Mouse (Mus musculus) lung, embryonic 15.5 days (tissue): ENCODE measurements around the gene Rnf212b. TPM values are rescaled to one million over a fixed set of nuclear protein-coding genes. Genes with fewer than 3 reads are reported as not detected.
"Not testable (repeated sequence)": the region's sequence is repeated elsewhere in the genome, so short reads cannot be mapped to it uniquely, and the experiment has no call there.

Experiments
- ATAC-seq: fragments of 200-750 bp; cut with Nextera tagmentation; 2 replicates; pipeline ENCODE4 v1.8.0; 2017; ENCODE audit warnings: moderate number of reproducible peaks, borderline replicate concordance; ENCODE audit not compliant: low FRiP score, low TSS enrichment; ENCODE audit errors: extremely low read depth
- H3K27ac ChIP-seq: fragments of 300-500 bp; sonication (generic); 2 replicates; pipeline ENCODE4 v1.5.1; 2015; ENCODE audit warnings: moderate library complexity, mild to moderate bottlenecking, inconsistent platforms
- H3K27me3 ChIP-seq: fragments of 300-500 bp; sonication (generic); 2 replicates; pipeline ENCODE4 v1.6.1; 2015; ENCODE audit warnings: inconsistent platforms
- H3K36me3 ChIP-seq: fragments of 300-500 bp; sonication (generic); 2 replicates; pipeline ENCODE4 v1.6.1; 2015; ENCODE audit warnings: inconsistent platforms
- H3K4me1 ChIP-seq: fragments of 300-500 bp; sonication (generic); 2 replicates; pipeline ENCODE4 v1.6.1; 2015; ENCODE audit warnings: inconsistent platforms
- H3K4me2 ChIP-seq: fragments of 300-500 bp; sonication (generic); 2 replicates; pipeline ENCODE4 v1.6.1; 2015; ENCODE audit warnings: inconsistent platforms, mild to moderate bottlenecking, moderate library complexity
- H3K4me3 ChIP-seq: fragments of 300-500 bp; sonication (generic); 2 replicates; pipeline ENCODE4 v1.5.1; 2015; ENCODE audit warnings: mild to moderate bottlenecking, inconsistent platforms
- H3K9ac ChIP-seq: fragments of 300-500 bp; sonication (generic); 2 replicates; pipeline ENCODE4 v1.6.1; 2015; ENCODE audit warnings: inconsistent platforms
- H3K9me3 ChIP-seq: fragments of 300-500 bp; sonication (generic); 2 replicates; pipeline ENCODE4 v1.6.1; 2016; ENCODE audit warnings: inconsistent platforms
- WGBS: fragments of 180-500 bp; shearing (Covaris S2); methylation state at CpG from one replicate; pipeline ENCODE4 v1.1.7; 2015; 5-methylcytosine and 5-hydroxymethylcytosine counted together
- polyA plus RNA-seq: library from polyadenylated mRNA; unstranded; fragments of >200 nt; fragmentation: Nextera tagmentation; extraction: Ambion mirVana; gene quantifications from 2 replicates; pipeline ENCODE4 v1.2.1, GENCODE M21; 2015

The Rnf212b gene
- polyA plus RNA-seq = not detected in 2 replicates

GRCm38 (mm10) chr14:54813991-54814390, at the start of gene Rnf212b:
Rnf212b (plus strand) TSS chr14:54814141.
- H3K9ac ChIP-seq = no peak within 1 kb of the TSS
- no peaks in the 10 kb centered on the region for H3K27me3 ChIP-seq
- H3K4me3 ChIP-seq = no peak within 1 kb of the TSS
- no peaks in the 10 kb centered on the region for H3K4me1 ChIP-seq
- H3K27ac ChIP-seq = no peak within 1 kb of the TSS
- no peaks in the 10 kb centered on the region for H3K9me3 ChIP-seq
- no peak within 1 kb of the TSS for H3K4me2 ChIP-seq
- 79% methylated on average over 29 of the region's 29 CpGs for WGBS
- H3K36me3 ChIP-seq = no peaks in the 10 kb centered on the region
- ATAC-seq = no peak

GRCm38 (mm10) chr14:54766937-54767336, 47.0 kb upstream of the Rnf212b start:
- H3K36me3 ChIP-seq, H3K4me2 ChIP-seq, H3K9ac ChIP-seq, H3K4me3 ChIP-seq, H3K27me3 ChIP-seq, H3K27ac ChIP-seq, H3K9me3 ChIP-seq, ATAC-seq, H3K4me1 ChIP-seq: not testable (repeated sequence)
- WGBS = 85% methylated on average over 7 of the region's 7 CpGs

- Histone ChIP-seq H3K4me1 (no peaks in the 10 kb centered on the region), H3K4me2 (no peak overlapping the region), H3K9ac (no peak overlapping the region), H3K4me3 (no peak overlapping the region), H3K27ac (no peak overlapping the region), H3K27me3 (no peaks in the 10 kb centered on the region), H3K36me3 (no peaks in the 10 kb centered on the region), H3K9me3 (no peaks in the 10 kb centered on the region)
- WGBS = 74% methylated on average over 10 of the region's 10 CpGs
- ATAC-seq = no peak
These were observed 45.5 kb upstream of the Rnf212b start for GRCm38 (mm10) chr14:54768314-54769067.

GRCm38 (mm10) chr14:54769068-54769425, 44.9 kb upstream of the Rnf212b start:
- Histone ChIP-seq H3K4me2 (no peak overlapping the region), H3K4me3 (no peak overlapping the region), H3K27ac (no peak overlapping the region), H3K36me3 (no peaks in the 10 kb centered on the region), H3K27me3 (no peaks in the 10 kb centered on the region), H3K4me1 (no peaks in the 10 kb centered on the region), H3K9me3 (no peaks in the 10 kb centered on the region), H3K9ac (no peak overlapping the region)
- 91% methylated on average over 5 of the region's 5 CpGs for WGBS
- no peak for ATAC-seq

- H3K4me1 ChIP-seq = no peaks in the 10 kb centered on the region
- H3K27ac ChIP-seq = no peak overlapping the region
- H3K36me3 ChIP-seq = no peaks in the 10 kb centered on the region
- no peak overlapping the region for H3K4me3 ChIP-seq
- ATAC-seq = no peak
- no peak overlapping the region for H3K4me2 ChIP-seq
- no peaks in the 10 kb centered on the region for H3K9me3 ChIP-seq
- H3K9ac ChIP-seq = no peak overlapping the region
- 97% methylated on average over 5 of the region's 5 CpGs for WGBS
- no peaks in the 10 kb centered on the region for H3K27me3 ChIP-seq
These were observed 43.6 kb upstream of the Rnf212b start for GRCm38 (mm10) chr14:54770373-54770772.

GRCm38 (mm10) chr14:54772333-54772856, 41.5 kb upstream of the Rnf212b start:
- H3K9ac ChIP-seq = no peak overlapping the region
- no peak overlapping the region for H3K4me2 ChIP-seq

GRCm38 (mm10) chr14:54775534-54776041, 38.4 kb upstream of the Rnf212b start:
- Histone ChIP-seq H3K9me3 (no peaks in the 10 kb centered on the region), H3K9ac (no peak overlapping the region), H3K4me2 (no peak overlapping the region), H3K27ac (no peak overlapping the region), H3K4me3 (no peak overlapping the region), H3K4me1 (peaks cover 1% of the 10 kb centered on the region; the same call in 1 of the 2 replicates), H3K27me3 (peaks cover 13% of the 10 kb centered on the region), H3K36me3 (no peaks in the 10 kb centered on the region)
- WGBS = 84% methylated on average over 7 of the region's 7 CpGs
- no peak for ATAC-seq

More at GRCm38 (mm10) chr14:54772333-54772856, 41.5 kb upstream of the Rnf212b start:
- Histone ChIP-seq H3K4me3 (no peak overlapping the region), H3K27ac (no peak overlapping the region), H3K27me3 (no peaks in the 10 kb centered on the region), H3K9me3 (no peaks in the 10 kb centered on the region), H3K36me3 (no peaks in the 10 kb centered on the region), H3K4me1 (no peaks in the 10 kb centered on the region)
- 67% methylated on average over 20 of the region's 20 CpGs for WGBS
- ATAC-seq = no peak

- no peak for ATAC-seq
These were observed 37.2 kb upstream of the Rnf212b start for GRCm38 (mm10) chr14:54776768-54777167.

GRCm38 (mm10) chr14:54777893-54778292, 36.0 kb upstream of the Rnf212b start:
- WGBS = 72% methylated on average over 4 of the region's 4 CpGs
- H3K4me2 ChIP-seq = no peak overlapping the region
- H3K27ac ChIP-seq = no peak overlapping the region
- H3K36me3 ChIP-seq = no peaks in the 10 kb centered on the region
- no peaks in the 10 kb centered on the region for H3K9me3 ChIP-seq
- H3K4me1 ChIP-seq = peaks cover 15% of the 10 kb centered on the region
- H3K9ac ChIP-seq = no peak overlapping the region
- no peak for ATAC-seq
- H3K27me3 ChIP-seq = peaks cover 28% of the 10 kb centered on the region
- H3K4me3 ChIP-seq = no peak overlapping the region

More at GRCm38 (mm10) chr14:54776768-54777167, 37.2 kb upstream of the Rnf212b start:
- Histone ChIP-seq H3K27me3 (peaks cover 21% of the 10 kb centered on the region), H3K9me3 (no peaks in the 10 kb centered on the region), H3K4me3 (no peak overlapping the region), H3K27ac (no peak overlapping the region), H3K36me3 (no peaks in the 10 kb centered on the region), H3K4me1 (peaks cover 11% of the 10 kb centered on the region), H3K9ac (no peak overlapping the region), H3K4me2 (no peak overlapping the region)
- WGBS = 71% methylated on average over 5 of the region's 5 CpGs

- Histone ChIP-seq H3K4me2 (no peak overlapping the region), H3K9me3 (no peaks in the 10 kb centered on the region), H3K27me3 (peaks cover 38% of the 10 kb centered on the region), H3K4me3 (no peak overlapping the region), H3K4me1 (peaks cover 15% of the 10 kb centered on the region), H3K27ac (no peak overlapping the region), H3K9ac (no peak overlapping the region), H3K36me3 (no peaks in the 10 kb centered on the region)
- 82% methylated on average over 9 of the region's 9 CpGs for WGBS
- no peak for ATAC-seq
These were observed 33.9 kb upstream of the Rnf212b start for GRCm38 (mm10) chr14:54780084-54780483.

- Histone ChIP-seq H3K4me1 (peaks cover 15% of the 10 kb centered on the region), H3K4me2 (peak overlapping the region; percentile 94), H3K27me3 (peaks cover 38% of the 10 kb centered on the region), H3K27ac (no peak overlapping the region), H3K4me3 (peak overlapping the region; percentile 49), H3K9ac (peak overlapping the region; percentile 35), H3K36me3 (no peaks in the 10 kb centered on the region), H3K9me3 (no peaks in the 10 kb centered on the region)
- WGBS = 2% methylated on average over 35 of the region's 35 CpGs
- peak; percentile 78; the same call in 1 of the 2 replicates for ATAC-seq
These were observed 32.9 kb upstream of the Rnf212b start for GRCm38 (mm10) chr14:54780836-54781609.
